Mouse (Mus musculus) myocyte (in vitro differentiated cells): ENCODE results near the gene Ergic1. TPM values are rescaled to one million over a fixed set of nuclear protein-coding genes. Genes with fewer than 3 reads are reported as not detected.

Experiments used
- H3K27me3 ChIP-seq: one replicate; pipeline ENCODE4 v1.6.1; 2011; ENCODE audit not compliant: control insufficient read depth, insufficient read depth, insufficient read length
- H3K36me3 ChIP-seq: one replicate; pipeline ENCODE4 v1.6.1; 2011; ENCODE audit not compliant: control insufficient read depth, insufficient read depth
- H3K4me2 ChIP-seq: one replicate; pipeline ENCODE4 v1.6.1; 2011; ENCODE audit warnings: low read depth, control low read depth
- H3K4me3 ChIP-seq: one replicate; pipeline ENCODE4 v1.5.1; 2011; ENCODE audit warnings: mild to moderate bottlenecking, control low read depth, moderate library complexity
- H3K79me2 ChIP-seq: one replicate; pipeline ENCODE4 v1.6.1; 2011; ENCODE audit not compliant: control insufficient read depth, insufficient read depth
- H3ac ChIP-seq: one replicate; pipeline ENCODE4 v1.6.1; 2011; ENCODE audit not compliant: control insufficient read depth, insufficient read length
- CEBPB ChIP-seq: IDR thresholded peaks from 2 replicates; pipeline ENCODE4 v1.6.1; 2011; ENCODE audit warnings: mild to moderate bottlenecking, moderate library complexity; ENCODE audit not compliant: poor library complexity, insufficient read depth, severe bottlenecking
- E2F4 ChIP-seq: IDR thresholded peaks from one replicate; pipeline ENCODE4 v1.6.1; 2011; ENCODE audit warnings: mild to moderate bottlenecking, control low read depth, moderate library complexity; ENCODE audit not compliant: insufficient read depth
- MAX ChIP-seq: IDR thresholded peaks from one replicate; pipeline ENCODE4 v1.6.1; 2011; ENCODE audit warnings: low read depth, mild to moderate bottlenecking, control low read depth
- MYOD1 ChIP-seq, 3 experiments: IDR thresholded peaks; one replicate each; pipeline ENCODE4 v1.6.1; 2011; ENCODE audit warnings: control low read depth in 2 of 3, low read depth in 2 of 3, mild to moderate bottlenecking in 2 of 3, moderate library complexity in 1 of 3; ENCODE audit not compliant: insufficient read length in 2 of 3, control insufficient read depth in 1 of 3
- MYOG ChIP-seq, 3 experiments: IDR thresholded peaks; one replicate each; pipeline ENCODE4 v1.6.1; 2011; ENCODE audit warnings: control low read depth in 2 of 3, low read depth in 2 of 3, mild to moderate bottlenecking in 2 of 3; ENCODE audit not compliant: insufficient read length in 2 of 3, control insufficient read depth in 1 of 3, insufficient read depth in 1 of 3
- POLR2A ChIP-seq: IDR thresholded peaks from one replicate; pipeline ENCODE4 v1.6.1; 2011; ENCODE audit warnings: low read depth, mild to moderate bottlenecking, control low read depth, moderate library complexity; ENCODE audit not compliant: insufficient read length
- POLR2AphosphoS2 ChIP-seq: IDR thresholded peaks from one replicate; pipeline ENCODE4 v1.6.1; 2011; ENCODE audit warnings: low read depth, control low read depth; ENCODE audit not compliant: insufficient read length
- REST ChIP-seq: IDR thresholded peaks from one replicate; pipeline ENCODE4 v1.6.1; 2011; ENCODE audit warnings: mild to moderate bottlenecking, control low read depth, moderate library complexity; ENCODE audit not compliant: insufficient read depth, insufficient read length
- SRF ChIP-seq: IDR thresholded peaks from one replicate; pipeline ENCODE4 v1.6.1; 2011; ENCODE audit warnings: low read depth; ENCODE audit not compliant: control insufficient read depth, insufficient read length
- TCF12 ChIP-seq: IDR thresholded peaks from one replicate; pipeline ENCODE4 v1.6.1; 2011; ENCODE audit warnings: mild to moderate bottlenecking, control low read depth; ENCODE audit not compliant: poor library complexity, insufficient read depth, severe bottlenecking
- TCF3 ChIP-seq: IDR thresholded peaks from one replicate; pipeline ENCODE4 v1.6.1; 2011; ENCODE audit warnings: low read depth, control low read depth; ENCODE audit not compliant: insufficient read length
- USF1 ChIP-seq: IDR thresholded peaks from one replicate; pipeline ENCODE4 v1.6.1; 2011; ENCODE audit warnings: low read depth, mild to moderate bottlenecking, control low read depth, moderate library complexity
- polyA plus RNA-seq: library from polyadenylated mRNA; unstranded; fragments of >200 nt; fragmentation: generic; extraction: Trizol; gene quantifications from one replicate; pipeline ENCODE4 v1.2.1, GENCODE M21; 2012; ENCODE audit warnings: missing spikeins

Gene Ergic1
- polyA plus RNA-seq, 1 experiment: 102 TPM

GRCm38 (mm10) chr17:26650451-26651363 is 89.4 kb downstream of the Ergic1 start:
- H3K4me2 ChIP-seq: peak overlapping the region; percentile 34
- H3K27me3 ChIP-seq: no peaks in the 10 kb centered on the region
- peaks cover 10% of the 10 kb centered on the region for H3K36me3 ChIP-seq
- no peak overlapping the region for H3K4me3 ChIP-seq
- H3ac ChIP-seq: no peak overlapping the region
- TF ChIP-seq REST (no peak), SRF (no peak), TCF12 (peak; percentile 39), MYOG (IDR thresholded peaks at IDR 0.05; ENCODE audit: control insufficient read depth in 1 of 3, insufficient read depth in 1 of 3, insufficient read length in 2 of 3, low read depth in 2 of 3) (peak; percentile 12 to 79 (median 33)), MYOD1 (IDR thresholded peaks at IDR 0.05; ENCODE audit: control insufficient read depth in 1 of 3, insufficient read length in 2 of 3, low read depth in 2 of 3) (peak; percentile 86 to 95 (median 89))
- no peaks in the 10 kb centered on the region for H3K79me2 ChIP-seq

GRCm38 (mm10) chr17:26658854-26659572 is 97.7 kb downstream of the Ergic1 start:
- no peak overlapping the region for H3ac ChIP-seq
- peak in 2 of 3 experiments; percentile 26 to 88 for TF ChIP-seq MYOG (IDR thresholded peaks at IDR 0.05; ENCODE audit: control insufficient read depth in 1 of 3, insufficient read depth in 1 of 3, insufficient read length in 2 of 3, low read depth in 2 of 3)
- TF ChIP-seq POLR2A: no peak
- TF ChIP-seq CEBPB: no peak
- no peak for TF ChIP-seq REST
- TF ChIP-seq MAX: no peak
- TF ChIP-seq TCF3: no peak
- TF ChIP-seq MYOD1 (IDR thresholded peaks at IDR 0.05; ENCODE audit: control insufficient read depth in 1 of 3, insufficient read length in 2 of 3, low read depth in 2 of 3): peak in 2 of 3 experiments; percentile 78 to 86
- TF ChIP-seq SRF: no peak
- TF ChIP-seq TCF12: peak; percentile 10
- no peak for TF ChIP-seq E2F4
- no peaks in the 10 kb centered on the region for H3K27me3 ChIP-seq
- peaks cover 6% of the 10 kb centered on the region for H3K36me3 ChIP-seq
- no peak overlapping the region for H3K4me3 ChIP-seq
- peak overlapping the region; percentile 36 for H3K4me2 ChIP-seq
- H3K79me2 ChIP-seq: no peaks in the 10 kb centered on the region

GRCm38 (mm10) chr17:26659573-26659915 is 98.3 kb downstream of the Ergic1 start:
- Histone ChIP-seq H3K36me3 (peaks cover 5% of the 10 kb centered on the region), H3K4me2 (peak overlapping the region; percentile 36), H3K27me3 (no peaks in the 10 kb centered on the region), H3ac (no peak overlapping the region), H3K79me2 (no peaks in the 10 kb centered on the region), H3K4me3 (no peak overlapping the region)
- TF ChIP-seq MYOG (IDR thresholded peaks at IDR 0.05; ENCODE audit: control insufficient read depth in 1 of 3, insufficient read depth in 1 of 3, insufficient read length in 2 of 3, low read depth in 2 of 3): peak in 1 of 3 experiments; percentile 63
- TF ChIP-seq MAX: no peak
- TF ChIP-seq REST: no peak
- peak in 2 of 3 experiments; percentile 26 to 64 for TF ChIP-seq MYOD1 (IDR thresholded peaks at IDR 0.05; ENCODE audit: control insufficient read depth in 1 of 3, insufficient read length in 2 of 3, low read depth in 2 of 3)
- TF ChIP-seq POLR2A: no peak
- peak; percentile 60 for TF ChIP-seq POLR2AphosphoS2
- TF ChIP-seq SRF: no peak
- TF ChIP-seq USF1: no peak
- TF ChIP-seq TCF12: no peak
- no peak for TF ChIP-seq CEBPB
- TF ChIP-seq E2F4: no peak
- TF ChIP-seq TCF3: no peak

GRCm38 (mm10) chr17:26660192-26660912 is 99.1 kb downstream of the Ergic1 start:
- Histone ChIP-seq H3K79me2 (no peaks in the 10 kb centered on the region), H3K36me3 (no peaks in the 10 kb centered on the region), H3K4me3 (no peak overlapping the region), H3K4me2 (no peak overlapping the region), H3K27me3 (no peaks in the 10 kb centered on the region), H3ac (no peak overlapping the region)
- TF ChIP-seq POLR2AphosphoS2: peak; percentile 48
- no peak for TF ChIP-seq E2F4
